Mouse (Mus musculus): ENCODE results near the gene Relt.

Gene Relt

GRCm38 (mm10) chr7:100876293-100876692 is 13.0 kb upstream of the Relt start:
- in situ Hi-C loops (cut with MboI; ENCODE audit: low sequenced_read_pairs): no loop called here

GRCm38 (mm10) chr7:100875822-100876221 is 12.6 kb upstream of the Relt start:
- in situ Hi-C loops (cut with MboI; ENCODE audit: low sequenced_read_pairs): no loop called here

DNA sequence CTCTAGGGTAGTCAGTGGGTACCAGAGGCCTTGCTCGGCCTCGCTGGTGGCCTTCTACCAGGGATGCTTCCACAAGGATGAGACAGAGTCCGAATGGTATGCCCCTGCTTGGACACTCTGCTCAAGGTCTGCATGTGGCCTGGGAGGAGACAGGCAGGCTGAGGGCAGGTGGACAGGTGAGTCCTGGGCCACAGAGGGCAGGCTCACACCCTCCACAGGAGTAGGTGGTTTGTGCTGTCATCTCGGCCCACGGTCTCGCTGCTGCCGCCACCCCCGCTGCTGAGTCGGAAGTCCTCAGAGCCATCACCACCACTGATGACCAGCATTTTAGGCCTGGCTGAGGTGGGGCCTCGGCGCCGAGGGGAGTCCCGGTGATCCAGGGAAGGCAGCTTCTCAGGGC is 10.0 kb upstream of the Relt start:
- in situ Hi-C loops (cut with MboI; ENCODE audit: low sequenced_read_pairs): no loop called here

GRCm38 (mm10) chr7:100871892-100872291 is 8.6 kb upstream of the Relt start:
- in situ Hi-C loops (cut with MboI; ENCODE audit: low sequenced_read_pairs): no loop called here

- in situ Hi-C loops (cut with MboI; ENCODE audit: low sequenced_read_pairs): no loop called here
These were observed 8.1 kb upstream of the Relt start for GRCm38 (mm10) chr7:100871355-100871754.

- in situ Hi-C loops (cut with MboI; ENCODE audit: low sequenced_read_pairs): no loop called here
These were observed 6.8 kb upstream of the Relt start for GRCm38 (mm10) chr7:100869877-100870629.

DNA sequence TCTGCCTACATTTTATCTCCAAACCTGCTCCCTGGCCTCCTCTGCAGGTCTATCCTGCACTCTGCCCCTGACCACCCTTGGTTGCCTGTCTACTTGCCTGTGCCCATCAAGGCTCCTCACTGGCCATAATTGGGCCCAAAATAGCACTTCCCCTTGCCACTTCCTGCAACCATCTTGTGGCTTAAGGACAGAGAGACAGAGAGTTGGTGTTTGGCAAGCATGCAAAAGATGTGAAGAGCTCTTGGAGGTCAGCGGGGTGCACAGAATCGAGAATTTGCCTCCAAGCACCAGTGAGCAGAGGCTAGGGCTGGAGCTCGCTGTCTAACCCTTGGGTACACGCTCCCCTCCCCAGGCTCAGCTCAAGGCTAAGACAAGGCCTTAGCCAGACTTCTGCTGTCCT is 5.3 kb upstream of the Relt start:
- in situ Hi-C loops (cut with MboI; ENCODE audit: low sequenced_read_pairs): no loop called here

- in situ Hi-C loops (cut with MboI; ENCODE audit: low sequenced_read_pairs): no loop called here
These were observed 4.3 kb upstream of the Relt start for GRCm38 (mm10) chr7:100867561-100867960.

- in situ Hi-C loops (cut with MboI; ENCODE audit: low sequenced_read_pairs): no loop called here
These were observed 3.4 kb upstream of the Relt start for GRCm38 (mm10) chr7:100866675-100867074.

DNA sequence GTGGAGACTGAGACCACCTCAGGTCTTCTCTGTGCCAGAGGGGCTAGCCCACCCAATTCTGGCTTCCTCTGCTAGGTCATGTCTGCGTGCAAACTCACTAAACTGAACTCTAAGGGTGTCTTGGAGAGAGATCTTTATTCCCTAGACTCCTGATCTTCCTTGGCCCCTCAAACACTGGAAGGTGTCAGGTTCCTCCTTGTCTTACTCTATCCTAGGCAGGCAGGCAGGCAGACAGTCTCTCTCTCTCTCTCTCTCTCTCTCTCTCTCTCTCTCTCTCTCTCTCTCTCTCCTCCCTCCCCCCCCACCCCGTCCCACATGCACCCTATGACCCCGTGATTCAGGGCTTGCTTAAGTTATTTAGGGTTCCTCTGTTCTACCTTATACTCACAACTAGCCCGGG is 893 bp downstream of the Relt start:
- in situ Hi-C loops (cut with MboI; ENCODE audit: low sequenced_read_pairs): no loop called here

GRCm38 (mm10) chr7:100861209-100861608 is 2.0 kb downstream of the Relt start:
- in situ Hi-C loops (cut with MboI; ENCODE audit: low sequenced_read_pairs): no loop called here

GRCm38 (mm10) chr7:100860450-100860849 is 2.8 kb downstream of the Relt start:
- in situ Hi-C loops (cut with MboI; ENCODE audit: low sequenced_read_pairs): no loop called here

DNA sequence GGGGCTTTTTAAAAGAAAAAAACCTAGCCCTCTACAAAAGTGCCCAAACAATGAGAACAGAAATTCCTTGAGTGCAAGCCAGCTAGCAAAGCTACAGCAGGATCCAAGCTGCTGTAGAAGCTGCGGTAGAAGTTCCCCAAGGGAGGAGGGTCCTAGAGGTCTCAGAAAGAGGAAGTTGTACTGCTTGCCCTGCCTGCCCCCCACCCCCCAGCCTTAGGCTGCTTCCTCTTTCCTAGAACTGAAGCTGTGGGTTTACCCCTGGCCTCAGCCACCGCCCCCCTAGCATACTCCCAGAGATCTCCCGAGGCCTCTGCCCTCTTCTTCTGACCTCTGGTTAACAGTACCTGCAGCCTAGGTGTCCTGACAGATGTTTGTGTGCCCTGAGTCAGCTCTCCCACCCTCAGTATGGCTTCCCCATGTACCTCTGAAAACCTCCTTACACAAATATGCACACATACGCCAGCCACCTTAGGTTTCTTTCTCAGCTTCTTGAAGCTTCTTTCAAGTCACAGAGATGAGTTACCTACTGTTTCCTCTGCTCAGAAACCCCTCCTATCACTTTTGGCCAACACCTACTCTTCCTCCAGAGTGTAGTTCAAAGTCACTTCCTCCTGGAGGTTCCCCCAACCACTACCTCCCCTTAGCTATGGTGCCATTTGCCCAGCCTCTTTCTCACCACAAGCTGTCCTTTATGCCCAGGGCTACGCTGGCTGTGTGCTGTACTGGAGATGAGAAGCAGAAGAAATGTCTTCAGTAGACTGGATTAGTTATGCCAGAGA is 7.3 kb downstream of the Relt start:
- in situ Hi-C loops (cut with MboI; ENCODE audit: low sequenced_read_pairs): no loop called here

DNA sequence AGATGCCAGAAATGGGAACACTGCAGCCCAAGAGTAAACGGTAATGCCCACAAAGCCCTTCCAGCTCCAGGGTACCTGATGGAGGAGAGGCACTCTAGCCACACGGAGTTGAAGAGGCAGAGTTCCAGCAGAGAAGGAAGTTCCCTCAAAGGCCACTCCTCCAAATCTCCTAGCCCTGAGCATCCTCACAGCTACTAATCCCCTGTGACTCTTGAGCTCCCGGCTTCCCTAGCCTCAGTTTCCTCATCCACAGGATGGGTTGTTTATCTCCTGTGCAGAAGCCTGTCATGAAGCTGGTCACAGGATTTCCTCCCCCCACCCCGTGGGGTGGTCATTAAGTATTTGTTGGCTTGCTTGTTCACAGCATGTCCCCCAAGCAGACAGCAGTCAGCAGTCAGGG is 7.9 kb downstream of the Relt start:
- in situ Hi-C loops (cut with MboI; ENCODE audit: low sequenced_read_pairs): no loop called here

DNA sequence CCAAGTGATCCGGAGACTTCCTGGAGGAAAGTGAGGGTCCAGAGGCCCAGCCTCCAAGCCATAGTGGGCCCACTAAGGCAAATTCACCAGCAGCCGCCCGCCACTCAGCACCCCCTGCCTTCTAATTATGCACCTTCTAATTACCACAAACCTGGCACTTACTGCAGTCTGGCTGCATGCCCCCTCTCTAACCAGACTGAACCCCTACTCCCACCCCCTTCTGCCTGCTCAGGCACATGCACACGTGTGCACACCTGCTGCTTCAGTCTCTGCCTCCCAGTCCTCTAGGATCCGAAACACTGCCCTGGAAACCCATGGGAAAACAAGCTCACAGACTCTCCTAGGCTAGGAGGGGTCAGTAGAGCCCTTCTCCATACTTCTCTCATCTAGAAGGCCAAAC is 8.4 kb downstream of the Relt start:
- in situ Hi-C loops (cut with MboI; ENCODE audit: low sequenced_read_pairs): no loop called here

- in situ Hi-C loops (cut with MboI; ENCODE audit: low sequenced_read_pairs): no loop called here
These were observed 9.0 kb downstream of the Relt start for GRCm38 (mm10) chr7:100854137-100854814.

DNA sequence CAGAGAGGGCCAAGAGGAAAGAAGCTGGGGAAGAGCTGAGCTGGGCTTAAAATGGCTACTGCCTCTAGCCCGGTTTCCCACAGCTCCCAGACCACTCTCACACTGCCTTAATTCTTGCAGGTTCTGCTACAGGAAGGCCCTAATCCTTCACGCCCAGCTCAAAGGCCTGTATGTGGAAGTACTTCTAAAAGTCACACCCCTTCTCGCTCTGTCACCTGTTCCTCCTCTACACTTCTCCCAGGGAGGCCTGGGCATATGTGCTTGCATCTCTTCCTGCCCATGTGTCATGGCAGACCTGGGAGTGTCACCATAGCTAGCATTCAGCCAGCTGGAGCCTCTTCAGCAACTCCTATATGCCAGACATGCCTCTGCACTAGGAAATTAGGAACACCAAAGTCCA is 9.8 kb downstream of the Relt start:
- in situ Hi-C loops (cut with MboI; ENCODE audit: low sequenced_read_pairs): no loop called here

GRCm38 (mm10) chr7:100851481-100852356 is 11.5 kb downstream of the Relt start:
- in situ Hi-C loops (cut with MboI; ENCODE audit: low sequenced_read_pairs): no loop called here

GRCm38 (mm10) chr7:100849508-100849907 is 13.7 kb downstream of the Relt start:
- in situ Hi-C loops (cut with MboI; ENCODE audit: low sequenced_read_pairs): no loop called here

GRCm38 (mm10) chr7:100848744-100849143 is 14.5 kb downstream of the Relt start:
- in situ Hi-C loops (cut with MboI; ENCODE audit: low sequenced_read_pairs): no loop called here

- in situ Hi-C loops (cut with MboI; ENCODE audit: low sequenced_read_pairs): no loop called here
These were observed 16.1 kb downstream of the Relt start for GRCm38 (mm10) chr7:100847131-100847530.
